Mouse (Mus musculus) olfactory bulb, adult 2 months (tissue): ENCODE results near the gene Glis2.

Experiments used
- CTCF ChIP-seq: fragments of 200-500 bp; IDR thresholded peaks from 2 replicates; pipeline ENCODE4 v1.5.1; 2012; ENCODE audit warnings: low read depth, mild to moderate bottlenecking, low read length, moderate library complexity; ENCODE audit not compliant: insufficient read depth
- POLR2A ChIP-seq: fragments of 200-500 bp; IDR thresholded peaks from 2 replicates; pipeline ENCODE4 v1.6.1; 2012; ENCODE audit warnings: mild to moderate bottlenecking, low read depth, low read length, moderate library complexity; ENCODE audit not compliant: insufficient read depth

- TF ChIP-seq CTCF (no peak), POLR2A (no peak)
Observed at GRCm38 (mm10) chr16:4656571-4657081, 62.1 kb downstream of the Glis2 start.
